Mouse (Mus musculus) embryo, embryonic 10.5 days (tissue): ENCODE measurements around the gene Elavl1.

Experiments
- DNase-seq: peaks from one replicate; pipeline ENCODE4 v3.0.0-alpha.2; 2015; ENCODE audit warnings: low spot score

Gene Elavl1

GRCm38 (mm10) chr8:4320404-4320803 is 4.8 kb downstream of the Elavl1 start:
- DNase-seq, result no peak

- DNase-seq, result no peak
Measured at GRCm38 (mm10) chr8:4319573-4319872, 5.7 kb downstream of the Elavl1 start.

GRCm38 (mm10) chr8:4318796-4319572 is 6.2 kb downstream of the Elavl1 start:
- no peak for DNase-seq

GRCm38 (mm10) chr8:4318124-4318523 is 7.1 kb downstream of the Elavl1 start:
- DNase-seq, result no peak

- no peak for DNase-seq
Measured at GRCm38 (mm10) chr8:4314852-4315251, 10.4 kb downstream of the Elavl1 start.

- DNase-seq, result no peak
Measured at GRCm38 (mm10) chr8:4313254-4314124, 11.7 kb downstream of the Elavl1 start.

GRCm38 (mm10) chr8:4312104-4312503 is 13.1 kb downstream of the Elavl1 start:
- no peak for DNase-seq

- DNase-seq, result no peak
Measured at GRCm38 (mm10) chr8:4305838-4306237, 19.4 kb downstream of the Elavl1 start.

GRCm38 (mm10) chr8:4304124-4304547 is 21.1 kb downstream of the Elavl1 start:
- no peak for DNase-seq

GRCm38 (mm10) chr8:4297822-4298221 is 27.4 kb downstream of the Elavl1 start:
- no peak for DNase-seq

- DNase-seq, result no peak
Measured at GRCm38 (mm10) chr8:4292738-4293137, 32.5 kb downstream of the Elavl1 start.

GRCm38 (mm10) chr8:4276111-4276465 is 49.1 kb downstream of the Elavl1 start:
- no peak for DNase-seq

GRCm38 (mm10) chr8:4275275-4276110 is 49.7 kb downstream of the Elavl1 start, which contains the start of gene Timm44:
TSS of gene Timm44 (minus strand) at chr8:4275913.
- DNase-seq, result peak; percentile 98

GRCm38 (mm10) chr8:4269609-4270008 is 55.6 kb downstream of the Elavl1 start:
- no peak for DNase-seq

- no peak for DNase-seq
Measured at GRCm38 (mm10) chr8:4267627-4268026, 57.6 kb downstream of the Elavl1 start.

GRCm38 (mm10) chr8:4265160-4265914 is 59.9 kb downstream of the Elavl1 start:
- no peak for DNase-seq

- no peak for DNase-seq
Measured at GRCm38 (mm10) chr8:4263105-4263791, 62.0 kb downstream of the Elavl1 start.

- DNase-seq, result no peak
Measured at GRCm38 (mm10) chr8:4259805-4260170, 65.4 kb downstream of the Elavl1 start.

GRCm38 (mm10) chr8:4259125-4259804 is 65.9 kb downstream of the Elavl1 start, which contains the start of gene Ctxn1:
TSS of gene Ctxn1 (minus strand) at chr8:4259274.
- DNase-seq, result peak; percentile 96

GRCm38 (mm10) chr8:4258678-4259077 is 66.5 kb downstream of the Elavl1 start:
- peak; percentile 83 for DNase-seq
